Mouse (Mus musculus) frontal cortex, postnatal 10 days (tissue): ENCODE data around the gene Clpp.

Experiments used
- DNase-seq, 2 experiments: peaks; one replicate each; pipeline ENCODE4 v3.0.0; 2022; ENCODE audit warnings: low spot score in 2 of 2, mixed read lengths in 1 of 2

Clpp gene

DNA sequence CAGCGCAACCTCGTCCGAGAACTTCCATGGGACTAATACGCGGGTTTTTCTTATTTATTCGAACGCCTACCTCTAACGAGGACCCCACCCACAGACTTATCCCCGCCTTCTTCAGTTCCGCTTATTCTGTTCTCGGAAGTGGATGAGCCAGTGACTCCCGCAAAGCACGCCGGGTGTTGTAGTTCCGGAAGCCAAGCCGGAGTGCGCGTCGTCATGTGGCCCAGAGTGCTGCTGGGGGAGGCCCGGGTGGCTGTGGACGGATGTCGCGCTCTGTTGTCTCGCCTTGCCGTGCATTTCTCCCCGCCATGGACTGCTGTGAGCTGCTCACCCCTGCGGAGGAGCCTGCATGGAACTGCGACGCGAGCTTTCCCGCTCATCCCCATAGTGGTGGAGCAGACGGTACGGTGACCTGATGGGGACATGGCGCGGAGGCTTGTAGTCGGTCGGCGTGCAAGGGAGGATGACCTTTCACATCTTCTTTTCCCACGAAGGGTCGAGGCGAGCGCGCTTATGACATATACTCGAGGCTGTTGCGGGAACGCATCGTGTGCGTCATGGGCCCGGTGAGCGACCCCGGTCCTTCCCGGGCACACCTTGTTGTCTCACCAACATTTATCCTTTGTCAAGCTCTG lies at the start of gene Clpp:
Gene Clpp (plus strand): TSS at position 191 of the 632 bp plus-strand sequence.
- DNase-seq = peak; percentile 90 to 93

DNA sequence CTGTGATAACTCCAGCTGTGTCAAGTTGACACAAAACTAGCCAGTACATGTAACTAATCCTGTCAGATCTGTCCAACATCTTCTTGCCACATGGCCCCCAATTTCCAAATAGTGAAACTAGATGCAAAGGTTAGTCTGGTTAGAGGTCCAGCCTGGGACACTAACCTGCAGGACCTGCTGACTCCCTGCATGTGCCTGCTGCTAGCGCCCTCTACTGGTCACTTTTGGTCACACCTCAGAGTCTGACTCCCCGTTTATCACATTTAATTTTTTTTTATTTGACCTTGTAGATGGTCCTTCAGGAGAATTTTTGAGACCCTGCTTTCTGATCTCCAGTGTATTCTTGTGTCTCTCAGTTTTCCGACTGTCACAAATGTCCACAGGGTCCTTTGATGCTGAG lies 39.2 kb upstream of the Clpp start:
- no peak for DNase-seq

DNA sequence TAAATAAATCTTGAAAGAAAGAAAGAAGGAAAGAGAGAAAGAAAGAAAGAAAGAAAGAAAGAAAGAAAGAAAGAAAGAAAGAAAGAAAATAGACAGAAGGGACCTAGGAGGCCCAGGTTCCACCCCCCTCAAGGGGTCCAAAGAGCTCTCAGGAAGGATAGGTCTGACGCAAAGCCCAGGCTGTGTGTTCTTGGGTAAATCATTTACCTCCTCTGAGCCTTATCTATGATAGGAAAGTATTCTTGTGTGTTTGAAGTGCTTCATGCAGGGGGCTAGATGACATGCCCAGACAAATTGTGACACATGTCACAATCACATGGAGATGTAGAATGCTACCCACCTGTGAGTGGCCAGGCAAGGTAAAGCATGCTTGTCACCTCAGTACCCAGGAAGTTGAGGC lies 37.5 kb upstream of the Clpp start:
- DNase-seq = no peak

DNA sequence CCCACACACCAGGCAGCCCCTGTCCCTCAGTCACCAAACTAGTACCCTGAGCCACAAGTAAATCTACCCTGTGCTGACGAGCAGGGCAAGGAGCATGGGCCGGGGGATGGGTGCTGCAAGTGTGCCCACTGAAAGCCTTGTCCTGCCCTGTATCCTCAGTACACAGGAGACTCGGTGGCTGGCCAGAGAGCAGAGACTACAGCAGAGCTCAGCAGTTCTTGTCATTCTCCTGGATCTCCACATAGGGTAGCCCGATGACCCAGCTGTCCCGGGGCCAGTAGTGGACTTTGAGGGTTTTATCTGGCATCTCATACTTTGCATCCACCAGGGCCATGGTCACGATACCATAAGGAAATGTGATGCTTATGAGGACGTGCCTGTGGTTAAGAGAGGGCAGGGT lies 35.2 kb upstream of the Clpp start:
- no peak for DNase-seq

- no peak for DNase-seq
These were observed 32.2 kb upstream of the Clpp start for GRCm38 (mm10) chr17:56957763-56958429.

DNA sequence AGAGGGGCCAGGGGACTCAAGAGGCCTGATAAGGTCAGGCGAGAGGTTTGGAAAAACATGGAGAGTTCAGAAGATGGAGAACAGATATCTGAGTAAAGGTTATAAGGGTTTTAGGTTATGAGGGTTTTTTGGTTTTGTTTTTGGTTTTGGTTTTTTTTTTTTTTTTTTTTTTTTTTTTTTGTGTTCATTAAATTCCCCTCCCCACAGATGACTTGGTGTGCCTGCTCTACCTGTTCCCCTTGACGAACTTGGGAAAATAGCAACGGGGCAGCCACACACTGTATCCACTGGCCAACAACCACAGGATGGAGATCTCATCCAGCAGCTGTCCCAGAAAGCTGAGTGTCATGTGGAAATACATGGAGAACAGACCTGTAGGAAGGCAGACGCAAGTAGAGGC lies 31.4 kb upstream of the Clpp start:
- no peak for DNase-seq

DNA sequence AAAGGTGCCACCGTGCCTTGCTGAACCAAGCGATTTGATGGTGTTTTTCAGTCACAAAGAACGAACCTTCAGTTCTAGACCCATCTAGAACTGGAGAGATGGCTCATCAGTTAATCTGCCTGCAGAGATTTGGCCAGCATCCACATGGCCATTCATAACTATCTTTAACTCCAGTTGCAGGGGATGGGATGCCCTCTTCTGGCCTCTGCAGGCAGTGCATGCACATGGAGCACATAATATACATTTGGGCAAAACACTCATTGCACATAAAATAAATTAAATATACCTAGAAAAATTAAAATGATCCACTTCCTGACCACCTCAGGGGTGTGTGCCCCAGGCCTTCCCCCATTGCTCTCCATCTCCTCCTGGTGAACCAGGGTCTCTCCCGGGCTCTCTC lies 28.2 kb upstream of the Clpp start:
- no peak for DNase-seq

DNA sequence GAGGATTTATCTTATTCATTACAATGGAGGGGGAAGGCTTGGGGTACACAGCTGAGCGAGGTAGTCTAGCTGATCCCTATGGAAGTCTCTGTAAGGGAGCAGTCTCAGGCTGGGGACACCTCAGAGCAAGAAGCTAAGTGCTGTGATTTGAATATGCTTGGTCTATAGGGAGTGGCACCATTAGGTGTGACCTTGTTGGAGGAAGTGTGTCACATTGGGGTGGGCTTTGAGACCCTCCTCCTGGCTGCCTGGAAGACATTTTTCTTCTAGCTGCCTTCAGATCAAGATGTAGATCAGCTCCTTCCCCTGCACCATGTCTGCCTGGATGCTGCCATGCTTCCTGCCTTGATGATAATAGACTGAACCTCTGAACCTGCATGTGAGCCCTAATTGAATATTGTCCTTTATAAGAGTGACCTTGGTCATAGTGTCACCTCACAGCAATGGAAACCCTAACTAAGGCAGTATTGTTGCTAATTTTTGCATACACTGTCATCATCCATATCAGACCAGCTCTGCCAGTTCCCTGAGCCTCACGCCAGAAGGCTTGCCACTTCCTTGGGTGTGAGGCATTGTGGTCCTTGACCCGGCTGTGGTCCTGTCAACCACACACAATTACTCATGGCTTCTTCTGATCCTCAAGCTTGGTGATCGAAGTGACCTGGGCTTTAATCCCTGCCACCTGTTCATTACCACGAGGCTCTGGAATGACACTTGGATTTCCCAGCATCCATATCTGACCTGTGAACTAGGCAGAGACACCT lies 27.3 kb upstream of the Clpp start:
- DNase-seq = no peak

DNA sequence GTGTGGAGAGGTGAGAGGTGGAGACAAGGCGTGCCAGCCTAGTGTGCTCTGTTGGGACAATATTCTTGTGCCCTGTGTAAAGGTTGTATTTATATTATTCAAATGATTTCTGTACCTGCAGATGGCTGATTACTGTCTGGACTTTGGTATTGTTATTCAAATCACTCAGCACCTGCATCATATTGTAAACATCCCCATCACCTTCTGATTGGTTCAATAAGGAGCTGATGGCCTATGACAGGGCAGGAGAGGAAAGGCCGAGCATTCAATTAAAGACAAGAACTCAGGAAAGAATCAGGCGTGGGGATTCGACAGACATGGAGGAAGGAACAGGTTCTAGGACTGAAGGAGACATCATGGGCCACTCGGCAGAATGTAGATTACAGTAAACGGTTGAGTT lies 26.5 kb upstream of the Clpp start:
- DNase-seq = no peak

- DNase-seq = no peak
These were observed 20.8 kb upstream of the Clpp start for GRCm38 (mm10) chr17:56969321-56969720.

GRCm38 (mm10) chr17:56970081-56970480 lies 20.0 kb upstream of the Clpp start:
- no peak for DNase-seq

GRCm38 (mm10) chr17:56973956-56974707 lies 16.0 kb upstream of the Clpp start:
- no peak for DNase-seq

- DNase-seq = no peak
These were observed 15.3 kb upstream of the Clpp start for GRCm38 (mm10) chr17:56974708-56975240.

- DNase-seq = no peak
These were observed 14.7 kb upstream of the Clpp start for GRCm38 (mm10) chr17:56975391-56975790.

DNA sequence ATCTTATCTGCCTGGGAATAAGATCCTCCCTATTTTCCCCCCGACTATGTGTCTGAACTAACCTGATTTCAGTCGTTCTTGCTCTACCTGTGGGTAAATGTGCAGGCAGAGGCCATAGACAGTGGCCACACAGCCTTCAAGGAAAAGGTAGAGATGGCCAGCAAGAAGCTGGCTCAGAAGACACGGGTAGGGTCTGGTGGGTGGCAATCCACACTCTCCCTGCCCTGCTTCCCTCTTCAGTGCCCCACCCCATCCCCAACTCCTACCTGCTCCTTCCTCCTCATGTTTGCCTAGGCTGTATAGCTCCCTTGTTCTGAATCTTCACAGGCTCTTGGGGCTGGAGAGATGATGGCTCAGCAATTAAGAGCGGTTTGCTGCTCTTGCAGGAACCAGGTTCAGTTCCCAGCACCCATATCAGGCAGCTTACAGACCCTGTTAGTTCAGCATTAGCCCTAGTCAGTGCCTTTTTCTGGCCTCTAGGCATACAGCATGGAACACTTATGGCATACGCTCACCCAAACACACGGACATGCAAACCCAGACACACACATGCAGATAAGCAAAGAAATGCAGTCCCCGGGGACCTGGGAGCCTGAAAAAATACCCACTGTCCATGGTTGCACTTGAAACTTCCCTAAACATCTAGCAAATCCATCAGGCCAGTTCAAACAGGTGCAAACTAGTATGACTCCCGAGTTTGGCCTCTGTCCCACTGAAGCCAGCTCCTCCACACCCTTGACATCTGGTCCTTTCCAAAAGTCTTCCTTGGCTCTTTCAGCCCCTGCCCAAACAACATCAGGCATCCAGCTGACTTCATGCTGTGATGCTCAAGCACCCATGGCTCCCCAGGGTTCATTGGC lies 13.3 kb upstream of the Clpp start:
- no peak for DNase-seq

GRCm38 (mm10) chr17:56979524-56979923 lies 10.6 kb upstream of the Clpp start:
- DNase-seq = no peak

DNA sequence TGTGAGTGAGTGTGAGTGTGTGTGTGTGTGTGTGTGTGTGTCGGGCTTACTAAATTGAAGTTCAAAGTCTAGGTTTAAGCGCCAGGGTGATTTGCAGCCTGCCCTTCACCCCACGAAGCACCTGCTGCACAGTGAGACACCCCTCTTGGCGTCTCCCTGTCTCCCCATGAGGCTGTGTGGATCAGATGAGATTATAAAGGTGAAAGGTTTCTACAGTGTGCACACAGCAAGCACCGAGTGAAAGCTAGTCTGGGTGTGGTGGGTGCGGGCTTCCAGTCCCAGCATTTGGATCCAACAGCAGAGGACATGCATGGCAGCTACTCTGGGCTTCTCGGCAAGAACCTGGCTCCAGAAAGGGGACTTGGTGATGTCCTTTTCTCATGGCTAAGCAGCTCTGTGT lies 9.1 kb upstream of the Clpp start:
- no peak for DNase-seq

DNA sequence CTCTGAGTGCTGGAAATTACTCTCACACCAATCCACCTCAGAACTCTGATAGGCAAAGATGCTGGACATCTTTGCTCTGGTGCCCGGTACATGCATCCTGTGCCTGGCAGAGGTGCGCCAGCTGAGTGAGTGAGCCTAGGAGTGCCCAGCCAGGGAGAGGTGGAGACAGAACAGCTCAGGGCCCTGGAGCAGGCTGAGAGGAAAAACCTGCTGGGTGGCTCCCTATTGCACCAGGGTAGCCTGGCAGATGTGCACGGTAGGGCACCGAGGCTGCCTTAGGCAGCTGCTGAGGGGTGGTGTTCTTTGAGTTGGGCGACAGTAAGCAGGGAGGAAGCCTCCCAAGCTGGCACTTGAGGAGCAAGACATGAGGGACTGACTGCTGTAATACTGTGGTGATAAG lies 8.1 kb upstream of the Clpp start, which contains the start of gene Acer1:
Gene Acer1 (minus strand): TSS at position 114 of the 400 bp plus-strand sequence.
- no peak for DNase-seq

- no peak for DNase-seq
These were observed 5.2 kb upstream of the Clpp start for GRCm38 (mm10) chr17:56984886-56985285.

DNA sequence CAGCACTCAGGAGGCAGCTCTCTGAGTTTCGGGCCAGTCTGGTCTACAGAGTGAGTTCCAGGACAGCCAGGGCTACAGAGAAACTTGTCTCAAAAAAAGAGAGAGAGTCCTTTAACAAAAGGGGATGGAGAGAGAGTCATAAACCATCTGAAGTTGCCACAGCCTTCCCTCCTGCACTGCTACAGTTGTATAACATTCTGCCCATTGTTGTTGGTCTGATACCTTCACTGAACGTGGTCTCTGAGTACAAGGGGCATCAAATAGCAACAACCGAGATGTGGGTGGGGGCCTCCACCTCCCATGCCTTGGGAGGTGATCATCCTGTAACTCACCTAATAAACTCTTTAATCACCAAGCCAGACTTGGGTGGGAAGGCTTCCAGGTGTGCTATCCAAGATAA lies 4.4 kb upstream of the Clpp start:
- no peak for DNase-seq
